Mouse (Mus musculus) kidney, postnatal 0 days (tissue): ENCODE measurements around the gene Itgad. TPM values are rescaled to one million over a fixed set of nuclear protein-coding genes. Genes with fewer than 3 reads are reported as not detected.

ENCODE experiments used
- ATAC-seq: fragments of 200-750 bp; cut with Nextera tagmentation; replicated peaks from 2 replicates; pipeline ENCODE4 v1.8.0; 2017; ENCODE audit warnings: low read depth, moderate number of reproducible peaks, moderate TSS enrichment, moderate library complexity; ENCODE audit not compliant: low FRiP score
- DNase-seq: peaks from one replicate; pipeline ENCODE4 v3.0.0-alpha.2; 2016; ENCODE audit warnings: low spot score
- H3K27ac ChIP-seq: fragments of 300-500 bp; sonication (generic); 2 replicates; pipeline ENCODE4 v1.5.1; 2014; ENCODE audit warnings: mild to moderate bottlenecking
- H3K27me3 ChIP-seq: fragments of 300-500 bp; sonication (generic); 2 replicates; pipeline ENCODE4 v1.6.1; 2014; ENCODE audit warnings: low read length, mixed read lengths; ENCODE audit not compliant: insufficient read depth
- H3K36me3 ChIP-seq: fragments of 300-500 bp; sonication (generic); 2 replicates; pipeline ENCODE4 v1.6.1; 2014; ENCODE audit warnings: low read length, mixed read lengths; ENCODE audit not compliant: insufficient read depth
- H3K4me1 ChIP-seq: fragments of 300-500 bp; sonication (generic); replicated peaks from 2 replicates; pipeline ENCODE4 v1.6.1; 2014; ENCODE audit warnings: antibody characterized with exemption, low read length, mixed read lengths; ENCODE audit not compliant: insufficient read depth
- H3K4me2 ChIP-seq: fragments of 300-500 bp; sonication (generic); 2 replicates; pipeline ENCODE4 v1.6.1; 2014; ENCODE audit warnings: mild to moderate bottlenecking, low read length, moderate library complexity, mixed read lengths
- H3K4me3 ChIP-seq: fragments of 300-500 bp; sonication (generic); replicated peaks from 2 replicates; pipeline ENCODE4 v1.5.1; 2014; ENCODE audit warnings: low read depth, low read length
- H3K9ac ChIP-seq: fragments of 300-500 bp; sonication (generic); 2 replicates; pipeline ENCODE4 v1.6.1; 2014; ENCODE audit warnings: low read depth, low read length
- H3K9me3 ChIP-seq: fragments of 300-500 bp; sonication (generic); replicated peaks from 2 replicates; pipeline ENCODE4 v1.6.1; 2016; ENCODE audit warnings: low read length, inconsistent platforms, mixed read lengths
- CTCF ChIP-seq: IDR thresholded peaks from 2 replicates; pipeline ENCODE4 v1.5.1; 2016; ENCODE audit warnings: antibody characterized with exemption, low read depth, mild to moderate bottlenecking, moderate library complexity
- WGBS: fragments of 180-500 bp; shearing (Covaris S2); extraction: QIAGEN DNeasy Blood & Tissue Kit; methylation state at CpG from one replicate; pipeline ENCODE4 v1.1.7; 2014; 5-methylcytosine and 5-hydroxymethylcytosine counted together
- polyA plus RNA-seq: library from polyadenylated mRNA; unstranded; fragments of >200 nt; fragmentation: Nextera tagmentation; extraction: Ambion mirVana; gene quantifications from 2 replicates; pipeline ENCODE4 v1.2.1, GENCODE M21; 2015

Itgad gene
- polyA plus RNA-seq, 1 experiment from 2014 or later, result not detected

DNA sequence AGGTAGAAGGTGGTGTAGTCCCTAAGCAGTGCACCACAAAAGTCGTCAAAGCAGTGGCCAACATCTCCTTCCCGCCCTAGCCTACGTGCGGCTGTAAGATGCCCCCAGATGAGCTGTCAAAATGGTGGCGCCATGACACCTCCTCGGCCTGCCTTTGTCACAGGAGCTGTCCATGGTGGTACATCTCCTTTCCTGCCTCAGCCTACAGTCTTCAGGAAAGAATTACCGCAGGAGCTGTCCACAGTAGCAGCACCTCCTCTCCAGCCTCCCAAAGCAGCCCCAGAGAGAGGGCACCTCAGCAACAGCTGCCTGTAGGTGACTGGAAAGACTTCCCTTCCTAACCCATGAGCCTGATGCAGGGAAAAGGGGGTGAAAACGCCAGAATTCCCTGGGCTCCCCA lies 77.6 kb downstream of the Itgad start:
- WGBS, result 42% methylated on average over 8 of the region's 8 CpGs
- no peaks in the 10 kb centered on the region for H3K27me3 ChIP-seq
- no peak for ATAC-seq
- no peaks in the 10 kb centered on the region for H3K9me3 ChIP-seq
- no peak overlapping the region for H3K27ac ChIP-seq
- DNase-seq, result no peak
- no peak for TF ChIP-seq CTCF
- H3K9ac ChIP-seq, result no peak overlapping the region
- H3K4me1 ChIP-seq, result no peaks in the 10 kb centered on the region; the same call in 1 of the 2 replicates
- no peaks in the 10 kb centered on the region for H3K36me3 ChIP-seq
- H3K4me2 ChIP-seq, result no peak overlapping the region
- no peak overlapping the region for H3K4me3 ChIP-seq

DNA sequence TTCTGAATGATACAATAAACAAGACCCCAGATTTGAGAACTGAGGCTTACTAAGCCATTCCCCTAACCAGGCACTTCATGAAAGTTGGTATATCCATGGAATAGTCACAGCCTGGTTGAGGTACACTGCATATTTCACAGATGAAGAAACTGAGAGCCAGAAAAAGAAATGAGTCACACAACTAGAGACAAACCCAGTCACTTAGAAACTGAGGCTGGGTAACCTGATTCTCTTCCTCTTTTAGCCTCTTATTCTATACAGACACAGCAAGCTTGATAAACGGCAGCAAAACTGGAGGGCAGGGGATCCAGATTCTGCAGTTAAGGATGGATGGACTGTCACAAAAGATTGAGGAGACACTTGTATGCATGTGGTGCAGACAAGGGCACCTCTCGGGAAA lies 80.6 kb downstream of the Itgad start:
- H3K4me1 ChIP-seq, result peaks cover 4% of the 10 kb centered on the region; the same call in 1 of the 2 replicates
- ATAC-seq (no peak), DNase-seq (no peak)
- peaks cover under 1% of the 10 kb centered on the region; the same call in 1 of the 2 replicates for H3K36me3 ChIP-seq
- WGBS, result 85% methylated on average over 2 of the region's 2 CpGs
- no peak overlapping the region for H3K9ac ChIP-seq
- no peak overlapping the region for H3K4me2 ChIP-seq
- H3K27ac ChIP-seq, result no peak overlapping the region
- no peaks in the 10 kb centered on the region for H3K27me3 ChIP-seq
- TF ChIP-seq CTCF, result no peak
- no peaks in the 10 kb centered on the region for H3K9me3 ChIP-seq
- no peak overlapping the region for H3K4me3 ChIP-seq

DNA sequence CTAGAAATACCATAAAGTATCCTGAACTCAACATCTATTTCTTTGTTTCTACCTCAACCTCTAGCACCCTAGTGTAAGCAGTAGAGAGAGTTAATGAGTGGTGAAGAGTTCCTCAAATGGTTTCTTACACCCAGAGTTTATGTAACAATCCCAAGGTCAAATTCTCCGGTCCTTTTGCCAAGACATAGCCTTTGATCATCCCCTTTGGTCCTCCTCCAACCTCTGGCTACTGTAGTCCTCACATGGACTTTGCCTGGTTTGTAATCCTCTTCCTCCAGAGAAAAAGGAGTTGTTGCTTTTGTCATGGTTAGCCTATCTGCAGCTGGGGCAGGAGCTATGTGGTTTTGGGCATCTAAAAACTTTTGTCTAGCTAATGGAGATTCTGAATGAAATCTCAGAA lies 81.3 kb downstream of the Itgad start:
- Histone ChIP-seq H3K4me3 (no peak overlapping the region), H3K27me3 (no peaks in the 10 kb centered on the region), H3K27ac (no peak overlapping the region), H3K9ac (no peak overlapping the region), H3K36me3 (peaks cover 7% of the 10 kb centered on the region), H3K4me1 (peaks cover 4% of the 10 kb centered on the region; the same call in 1 of the 2 replicates), H3K4me2 (no peak overlapping the region), H3K9me3 (no peaks in the 10 kb centered on the region)
- WGBS, result 61% methylated on average over 1 of the region's 1 CpGs
- DNase-seq (no peak), ATAC-seq (no peak)
- TF ChIP-seq CTCF, result no peak

DNA sequence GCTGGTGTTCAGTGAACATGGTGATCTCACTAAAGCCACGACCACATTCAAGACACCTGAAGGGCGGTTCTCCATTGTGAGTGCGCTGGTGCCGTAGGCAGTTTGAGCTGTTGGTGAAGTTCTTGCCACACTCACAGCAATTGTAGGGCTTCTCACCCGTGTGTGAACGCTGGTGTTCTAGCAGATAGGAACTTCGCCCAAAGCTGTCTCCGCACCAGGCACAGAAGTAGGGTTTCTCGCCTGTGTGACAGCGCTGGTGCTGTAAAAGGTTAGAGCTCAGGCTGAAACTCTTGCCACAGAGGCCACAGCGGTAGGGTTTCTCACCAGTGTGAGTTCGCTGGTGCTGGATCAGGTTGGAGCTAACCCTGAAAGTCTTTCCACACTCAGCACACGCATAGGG lies 82.2 kb downstream of the Itgad start:
- H3K27me3 ChIP-seq, result no peaks in the 10 kb centered on the region
- H3K4me1 ChIP-seq, result peaks cover 4% of the 10 kb centered on the region; the same call in 1 of the 2 replicates
- no peak overlapping the region for H3K4me3 ChIP-seq
- TF ChIP-seq CTCF, result no peak
- peak overlapping the region; percentile 98; the same call in 1 of the 2 replicates for H3K27ac ChIP-seq
- ATAC-seq, result no peak
- peak overlapping the region; percentile 71; the same call in 1 of the 2 replicates for H3K4me2 ChIP-seq
- no peak overlapping the region for H3K9ac ChIP-seq
- no peaks in the 10 kb centered on the region for H3K9me3 ChIP-seq
- H3K36me3 ChIP-seq, result peaks cover 17% of the 10 kb centered on the region
- 92% methylated on average over 13 of the region's 13 CpGs for WGBS
- no peak for DNase-seq

DNA sequence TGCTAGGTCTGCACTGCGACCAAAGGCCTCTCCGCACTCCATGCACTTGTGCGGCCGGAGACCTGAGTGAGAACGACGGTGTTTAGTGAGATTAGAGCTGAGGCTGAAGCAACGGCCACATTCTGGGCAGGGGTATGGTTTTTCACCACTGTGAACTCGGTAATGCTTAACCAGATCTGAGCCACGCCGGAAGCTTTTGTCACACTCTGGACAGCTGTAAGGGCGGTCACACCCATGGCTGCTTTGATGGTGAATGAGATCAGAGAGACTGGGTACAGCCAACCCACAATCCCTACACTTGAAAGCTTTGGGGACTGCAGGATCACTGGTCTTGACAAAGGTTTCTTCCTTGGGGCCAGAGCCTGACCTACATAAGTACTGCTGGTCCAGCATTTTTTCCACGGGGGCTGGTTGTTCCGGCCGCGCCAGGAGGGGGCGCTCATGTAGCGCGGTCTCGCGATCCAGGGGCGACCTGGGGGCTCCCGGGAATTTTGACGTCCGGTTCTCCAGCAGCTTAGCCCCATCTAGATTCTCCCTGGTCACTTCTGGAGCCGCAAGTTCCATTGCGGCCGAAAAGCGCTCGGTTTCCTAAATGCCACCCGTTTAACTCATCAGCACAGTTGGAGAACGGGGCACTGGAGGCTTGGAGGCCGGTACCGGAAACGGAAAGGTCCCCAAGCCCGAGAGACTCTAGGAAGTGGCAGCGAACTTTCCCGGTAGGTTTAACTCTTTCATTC lies 82.8 kb downstream of the Itgad start, which contains the start of gene Armc5:
Gene Armc5 (plus strand): TSS at position 487 of the 737 bp plus-strand sequence.
- Histone ChIP-seq H3K36me3 (peaks cover 17% of the 10 kb centered on the region), H3K4me3 (peak within 1 kb of the TSS; percentile 61), H3K4me2 (peak within 1 kb of the TSS; percentile 71), H3K27me3 (no peaks in the 10 kb centered on the region), H3K4me1 (peaks cover 4% of the 10 kb centered on the region; the same call in 1 of the 2 replicates), H3K9me3 (no peaks in the 10 kb centered on the region), H3K9ac (peak within 1 kb of the TSS; percentile 90), H3K27ac (peak within 1 kb of the TSS; percentile 98)
- TF ChIP-seq CTCF, result peak; percentile 86
- 23% methylated on average over 37 of the region's 37 CpGs for WGBS
- DNase-seq (peak; percentile 88), ATAC-seq (peak; percentile 22)

DNA sequence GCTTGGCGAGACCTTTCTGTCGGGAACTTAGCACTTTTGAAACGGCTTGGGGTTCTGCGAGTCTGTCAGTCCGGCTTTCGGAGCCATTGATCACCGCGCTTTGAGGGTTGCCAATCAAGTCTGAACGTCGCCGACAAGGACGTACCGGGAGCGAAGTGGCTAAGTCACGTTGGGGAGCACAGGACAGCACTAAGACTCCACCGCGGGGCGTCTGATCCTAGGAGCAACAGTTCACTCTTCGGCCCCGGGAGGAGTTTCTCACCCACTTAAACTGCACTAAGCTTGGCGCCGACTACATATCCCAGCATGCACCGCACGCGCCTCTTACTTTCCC lies 83.4 kb downstream of the Itgad start:
- DNase-seq (no peak), ATAC-seq (no peak)
- Histone ChIP-seq H3K4me3 (peak overlapping the region; percentile 61), H3K4me1 (peaks cover 4% of the 10 kb centered on the region; the same call in 1 of the 2 replicates), H3K9ac (peak overlapping the region; percentile 90), H3K36me3 (peaks cover 21% of the 10 kb centered on the region), H3K4me2 (peak overlapping the region; percentile 71), H3K27me3 (no peaks in the 10 kb centered on the region), H3K9me3 (no peaks in the 10 kb centered on the region), H3K27ac (peak overlapping the region; percentile 98)
- WGBS, result under 1% methylated on average over 25 of the region's 25 CpGs
- TF ChIP-seq CTCF, result no peak
